Mouse (Mus musculus): ENCODE results near the gene Tdgf1. TPM values are rescaled to one million over a fixed set of nuclear protein-coding genes. Genes with fewer than 3 reads are reported as not detected.
A peak's percentile ranks its signal among the peaks of the same experiment; 100 is the strongest.

Gene Tdgf1
- total and polyA plus RNA-seq, 2 experiments from 2014 or later, result 0.66 TPM; not detected in 1

DNA sequence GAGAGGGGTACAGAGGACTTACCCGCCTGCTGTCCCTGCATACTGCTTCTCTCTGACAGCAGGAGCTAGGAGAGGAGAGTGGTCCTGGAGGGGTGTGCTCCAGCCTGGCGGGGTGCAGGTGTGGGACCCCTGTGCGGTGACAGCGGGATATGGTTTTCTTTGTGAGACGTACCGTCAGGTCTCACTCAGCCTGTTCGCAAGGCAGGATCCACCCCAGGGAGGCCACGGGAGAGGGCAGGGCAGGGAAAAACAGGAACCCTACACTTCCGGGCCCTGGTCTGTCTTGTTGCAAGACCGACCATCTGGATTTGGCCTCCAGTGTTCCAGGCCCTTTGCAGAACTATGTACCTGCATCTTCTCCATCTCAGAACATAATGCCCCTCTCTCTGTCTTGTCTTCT lies 52.5 kb downstream of the Tdgf1 start:
- Histone ChIP-seq H3K4me3 (ENCODE audit: low read length) (no peak overlapping the region), H3K9me3 (ENCODE audit: low read length) (no peaks in the 10 kb centered on the region), H3K4me1 (ENCODE audit: insufficient read depth, low read length) (peaks cover 4% of the 10 kb centered on the region; the same call in 1 of the 2 replicates), H3K27ac (no peak overlapping the region), H3K4me2 (ENCODE audit: low read depth, low read length) (no peak overlapping the region), H3K27me3 (ENCODE audit: insufficient read depth, low read length) (no peaks in the 10 kb centered on the region), H3K9ac (replicated peaks; ENCODE audit: low read length) (no peak overlapping the region), H3K36me3 (ENCODE audit: insufficient read depth, low read length) (no peaks in the 10 kb centered on the region)
- DNase-seq (ENCODE audit: low spot score) (no peak), ATAC-seq (no peak)
- TF ChIP-seq CTCF (IDR thresholded peaks at IDR 0.05; ENCODE audit: low read depth), result no peak
- 69% methylated on average over 10 of the region's 10 CpGs for WGBS

DNA sequence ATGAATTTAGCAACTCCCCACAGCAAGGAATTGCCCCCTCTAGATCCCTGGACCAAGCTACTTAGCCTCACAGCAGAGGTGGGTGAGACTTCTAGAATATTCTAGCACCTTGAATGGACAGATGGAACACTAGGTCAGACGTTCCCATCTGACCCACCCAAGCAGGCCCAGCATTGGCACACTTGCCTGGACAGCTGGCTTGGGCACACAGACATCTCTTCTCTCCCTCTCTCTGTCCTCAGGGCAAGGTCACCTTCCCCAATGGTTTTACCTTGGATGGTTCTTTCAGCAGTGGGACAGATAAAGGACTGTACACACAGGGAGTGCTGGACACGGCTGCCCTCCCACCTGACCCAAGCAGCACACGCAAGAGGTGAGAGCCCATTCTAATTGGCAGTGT lies 53.4 kb downstream of the Tdgf1 start:
- no peak overlapping the region for H3K27ac ChIP-seq
- H3K4me3 ChIP-seq (ENCODE audit: low read length), result no peak overlapping the region
- H3K9ac ChIP-seq (replicated peaks; ENCODE audit: low read length), result no peak overlapping the region
- H3K4me2 ChIP-seq (ENCODE audit: low read depth, low read length), result no peak overlapping the region
- no peaks in the 10 kb centered on the region for H3K36me3 ChIP-seq (ENCODE audit: insufficient read depth, low read length)
- TF ChIP-seq CTCF (IDR thresholded peaks at IDR 0.05; ENCODE audit: low read depth), result no peak
- peaks cover 4% of the 10 kb centered on the region; the same call in 1 of the 2 replicates for H3K4me1 ChIP-seq (ENCODE audit: insufficient read depth, low read length)
- ATAC-seq (no peak), DNase-seq (ENCODE audit: low spot score) (no peak)
- no peaks in the 10 kb centered on the region for H3K9me3 ChIP-seq (ENCODE audit: low read length)
- 78% methylated on average over 3 of the region's 3 CpGs for WGBS
- no peaks in the 10 kb centered on the region for H3K27me3 ChIP-seq (ENCODE audit: insufficient read depth, low read length)

DNA sequence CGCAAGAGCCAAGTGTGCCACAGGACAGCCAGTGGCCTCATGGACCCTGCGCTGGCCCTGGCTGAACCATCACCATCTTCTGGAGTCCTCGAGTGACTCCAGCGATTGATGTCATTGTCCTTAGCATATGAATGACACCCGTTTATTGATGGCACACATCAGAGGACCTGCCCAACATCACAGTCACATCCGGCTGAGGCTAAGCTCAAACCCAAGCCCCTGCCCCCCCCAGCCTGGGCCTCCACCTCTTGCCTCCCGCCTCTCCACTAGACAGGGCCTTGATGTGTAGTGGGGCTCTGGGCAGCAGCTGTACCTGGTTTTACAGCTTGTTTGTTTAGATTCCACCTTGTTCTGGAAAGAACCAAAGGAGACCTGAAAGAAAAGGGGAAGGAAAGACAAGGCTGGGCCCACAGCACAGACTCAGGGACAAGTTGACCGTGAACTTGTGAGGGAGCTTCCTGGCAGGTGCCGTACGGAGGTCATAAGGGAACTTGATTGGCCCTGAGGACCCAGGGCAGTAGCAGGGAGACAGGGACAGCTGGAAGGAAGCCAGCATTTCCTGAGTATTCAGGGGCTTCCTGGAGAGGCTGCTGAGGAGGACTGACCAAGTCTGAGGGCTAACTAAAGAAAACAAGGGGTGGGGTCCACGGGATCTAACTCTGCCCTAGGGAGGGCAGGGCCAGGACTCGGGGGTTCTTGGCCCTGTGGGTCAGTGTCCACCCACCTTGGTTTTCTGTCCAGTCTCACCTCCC lies 54.7 kb downstream of the Tdgf1 start:
- Histone ChIP-seq H3K4me3 (ENCODE audit: low read length) (no peak overlapping the region), H3K9me3 (ENCODE audit: low read length) (no peaks in the 10 kb centered on the region), H3K9ac (replicated peaks; ENCODE audit: low read length) (no peak overlapping the region), H3K4me2 (ENCODE audit: low read depth, low read length) (no peak overlapping the region), H3K36me3 (ENCODE audit: insufficient read depth, low read length) (no peaks in the 10 kb centered on the region), H3K4me1 (ENCODE audit: insufficient read depth, low read length) (0 out of 2 replicates have a peak, but pooled peaks cover 4% of the 10 kb centered on the region), H3K27me3 (ENCODE audit: insufficient read depth, low read length) (no peaks in the 10 kb centered on the region), H3K27ac (no peak overlapping the region)
- DNase-seq (ENCODE audit: low spot score) (no peak), ATAC-seq (no peak)
- WGBS, result 77% methylated on average over 12 of the region's 12 CpGs
- no peak for TF ChIP-seq CTCF (IDR thresholded peaks at IDR 0.05; ENCODE audit: low read depth)

DNA sequence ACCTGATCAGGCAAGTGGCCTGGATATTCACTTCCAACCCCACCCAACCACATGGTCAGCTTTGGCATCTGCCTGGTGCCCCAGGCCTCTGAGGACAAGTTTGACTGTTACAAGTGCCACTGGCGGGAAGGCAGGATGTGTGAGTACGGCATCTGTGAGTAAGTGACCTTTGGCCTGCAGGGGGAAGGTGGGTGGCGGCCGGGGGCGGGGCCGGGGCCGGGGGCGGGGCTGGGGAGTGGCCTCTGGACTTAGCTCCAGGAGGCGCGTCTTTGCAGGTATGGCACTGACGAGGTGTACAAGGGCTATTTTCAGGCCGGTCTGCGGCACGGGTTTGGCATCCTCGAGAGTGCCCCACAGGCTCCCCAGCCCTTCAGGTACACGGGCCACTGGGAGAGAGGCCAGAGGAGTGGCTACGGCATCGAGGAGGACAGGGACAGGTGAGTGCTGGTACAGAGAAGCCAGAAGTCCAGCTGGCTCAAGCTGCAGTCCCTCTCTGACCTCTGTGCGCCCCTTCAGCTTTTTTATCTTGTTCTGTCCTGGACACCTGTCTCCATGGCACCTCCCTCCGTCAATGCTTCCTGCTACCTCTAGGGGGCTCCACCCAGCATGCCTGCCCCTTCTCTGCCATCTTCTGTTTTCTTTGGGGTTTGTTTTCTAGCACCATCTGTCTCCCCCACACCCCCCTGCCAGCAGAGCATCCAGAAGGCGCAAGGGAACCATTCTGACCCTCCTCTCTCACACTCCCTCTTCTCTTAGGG lies 55.8 kb downstream of the Tdgf1 start:
- DNase-seq (ENCODE audit: low spot score) (no peak), ATAC-seq (no peak)
- Histone ChIP-seq H3K27ac (no peak overlapping the region), H3K27me3 (ENCODE audit: insufficient read depth, low read length) (no peaks in the 10 kb centered on the region), H3K4me2 (ENCODE audit: low read depth, low read length) (no peak overlapping the region), H3K4me3 (ENCODE audit: low read length) (no peak overlapping the region), H3K4me1 (ENCODE audit: insufficient read depth, low read length) (no peaks in the 10 kb centered on the region), H3K36me3 (ENCODE audit: insufficient read depth, low read length) (no peaks in the 10 kb centered on the region), H3K9ac (replicated peaks; ENCODE audit: low read length) (no peak overlapping the region), H3K9me3 (ENCODE audit: low read length) (no peaks in the 10 kb centered on the region)
- peak; percentile 50 for TF ChIP-seq CTCF (IDR thresholded peaks at IDR 0.05; ENCODE audit: low read depth)
- WGBS, result 19% methylated on average over 18 of the region's 21 CpGs

Small RNA genes within 50 kb of the gene (microRNA-seq; reads per million reads assigned to microRNA genes)
- 0 reads per million in 2 experiments for gene Gm24269

Other genes with a start within 250 kb of the Tdgf1 start
- gene Myl3, start 204.3 kb downstream of the Tdgf1 start, total RNA-seq (2014; rRNA removed), result 0.72 TPM in 1 of 2 replicates, not detected in the other
- gene Myl3, start 204.3 kb downstream of the Tdgf1 start, polyA plus RNA-seq (2015; fragmentation: Nextera tagmentation; extraction: Ambion mirVana), result 0.65 and 0.89 TPM in 2 replicates
- 27.7 and 29.2 TPM in 2 replicates for gene Pth1r, start 199.0 kb downstream of the Tdgf1 start, total RNA-seq (2014; rRNA removed)
- 11.7 and 12.5 TPM in 2 replicates for gene Pth1r, start 199.0 kb downstream of the Tdgf1 start, polyA plus RNA-seq (2015; fragmentation: Nextera tagmentation; extraction: Ambion mirVana)
- gene Prss42, start 148.0 kb downstream of the Tdgf1 start, total RNA-seq (2014; rRNA removed), result not detected in 2 replicates
- gene Prss42, start 148.0 kb downstream of the Tdgf1 start, polyA plus RNA-seq (2015; fragmentation: Nextera tagmentation; extraction: Ambion mirVana), result not detected in 2 replicates
- 0.10 TPM in 1 of 2 replicates, not detected in the other for gene Prss44, start 132.2 kb downstream of the Tdgf1 start, total RNA-seq (2014; rRNA removed)
- not detected in 2 replicates for gene Prss44, start 132.2 kb downstream of the Tdgf1 start, polyA plus RNA-seq (2015; fragmentation: Nextera tagmentation; extraction: Ambion mirVana)
- not detected in 2 replicates for gene Prss43, start 119.5 kb downstream of the Tdgf1 start, total RNA-seq (2014; rRNA removed)
- gene Prss43, start 119.5 kb downstream of the Tdgf1 start, polyA plus RNA-seq (2015; fragmentation: Nextera tagmentation; extraction: Ambion mirVana), result 0.21 and 0.32 TPM in 2 replicates
- gene Prss45, start 111.6 kb downstream of the Tdgf1 start, total RNA-seq (2014; rRNA removed), result 0.47 TPM in 1 of 2 replicates, not detected in the other
- gene Prss45, start 111.6 kb downstream of the Tdgf1 start, polyA plus RNA-seq (2015; fragmentation: Nextera tagmentation; extraction: Ambion mirVana), result 0.16 and 0.29 TPM in 2 replicates
- gene Prss46, start 101.7 kb downstream of the Tdgf1 start, total RNA-seq (2014; rRNA removed), result not detected in 2 replicates
- not detected in 2 replicates for gene Prss46, start 101.7 kb downstream of the Tdgf1 start, polyA plus RNA-seq (2015; fragmentation: Nextera tagmentation; extraction: Ambion mirVana)
- 1.2 TPM in 2 replicates for gene Prss50, start 88.2 kb downstream of the Tdgf1 start, total RNA-seq (2014; rRNA removed)
- 1.4 and 1.7 TPM in 2 replicates for gene Prss50, start 88.2 kb downstream of the Tdgf1 start, polyA plus RNA-seq (2015; fragmentation: Nextera tagmentation; extraction: Ambion mirVana)
- gene Als2cl, start 66.3 kb downstream of the Tdgf1 start, total RNA-seq (2014; rRNA removed), result 10.7 and 16.3 TPM in 2 replicates
- gene Als2cl, start 66.3 kb downstream of the Tdgf1 start, polyA plus RNA-seq (2015; fragmentation: Nextera tagmentation; extraction: Ambion mirVana), result 2.2 and 2.5 TPM in 2 replicates
- 5.7 and 6.8 TPM in 2 replicates for gene Tmie, start 66.0 kb downstream of the Tdgf1 start, total RNA-seq (2014; rRNA removed)
- 6.2 and 7.1 TPM in 2 replicates for gene Tmie, start 66.0 kb downstream of the Tdgf1 start, polyA plus RNA-seq (2015; fragmentation: Nextera tagmentation; extraction: Ambion mirVana)
- not detected in 2 replicates for gene Fam240a, start 29.3 kb downstream of the Tdgf1 start, total RNA-seq (2014; rRNA removed)
- gene Fam240a, start 29.3 kb downstream of the Tdgf1 start, polyA plus RNA-seq (2015; fragmentation: Nextera tagmentation; extraction: Ambion mirVana), result not detected in 2 replicates
- 0.78 and 8.3 TPM in 2 replicates for gene Lrrc2, start 5.4 kb upstream of the Tdgf1 start, total RNA-seq (2014; rRNA removed)
- gene Lrrc2, start 5.4 kb upstream of the Tdgf1 start, polyA plus RNA-seq (2015; fragmentation: Nextera tagmentation; extraction: Ambion mirVana), result 1.3 and 2.6 TPM in 2 replicates
- gene Rtp3, start 44.4 kb upstream of the Tdgf1 start, total RNA-seq (2014; rRNA removed), result 1.4 TPM in 1 of 2 replicates, not detected in the other
- gene Rtp3, start 44.4 kb upstream of the Tdgf1 start, polyA plus RNA-seq (2015; fragmentation: Nextera tagmentation; extraction: Ambion mirVana), result not detected in 2 replicates
- 0.89 and 1.7 TPM in 2 replicates for gene Ltf, start 73.1 kb upstream of the Tdgf1 start, total RNA-seq (2014; rRNA removed)
- gene Ltf, start 73.1 kb upstream of the Tdgf1 start, polyA plus RNA-seq (2015; fragmentation: Nextera tagmentation; extraction: Ambion mirVana), result 0.42 and 0.51 TPM in 2 replicates
- gene Ccrl2, start 111.4 kb upstream of the Tdgf1 start, total RNA-seq (2014; rRNA removed), result 0.25 and 1.5 TPM in 2 replicates
- gene Ccrl2, start 111.4 kb upstream of the Tdgf1 start, polyA plus RNA-seq (2015; fragmentation: Nextera tagmentation; extraction: Ambion mirVana), result 0.91 and 1.2 TPM in 2 replicates
- gene Lrrfip2, start 171.4 kb upstream of the Tdgf1 start, total RNA-seq (2014; rRNA removed), result 20.8 and 24.9 TPM in 2 replicates
- 38.8 and 40.0 TPM in 2 replicates for gene Lrrfip2, start 171.4 kb upstream of the Tdgf1 start, polyA plus RNA-seq (2015; fragmentation: Nextera tagmentation; extraction: Ambion mirVana)